Mouse (Mus musculus): ENCODE results near the gene Ltbp1. TPM values are rescaled to one million over a fixed set of nuclear protein-coding genes. Genes with fewer than 3 reads are reported as not detected.
A peak's percentile ranks its signal among the peaks of the same experiment; 100 is the strongest.

The Ltbp1 gene
- polyA plus RNA-seq, 1 experiment from 2014 or later = 8.5 TPM

DNA sequence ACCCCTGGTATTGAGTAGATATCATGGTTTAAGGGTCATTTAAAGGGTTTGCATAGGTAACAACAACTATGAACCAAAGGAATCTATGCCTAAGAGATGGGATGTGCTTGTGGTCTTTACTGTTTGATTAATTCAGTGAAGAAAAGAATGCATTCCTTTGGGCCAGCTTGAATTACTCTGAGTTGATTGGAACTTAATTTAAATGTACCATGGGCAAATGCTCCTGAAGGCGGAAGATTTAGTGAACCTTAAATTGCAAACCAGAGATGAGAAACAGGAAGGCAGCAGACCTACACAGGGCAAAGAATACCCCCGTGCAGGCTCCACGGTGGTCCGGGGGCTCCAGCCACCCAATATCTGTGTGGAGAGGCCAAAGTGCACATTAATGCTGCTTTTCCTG lies 7.8 kb downstream of the Ltbp1 start:
- no peaks in the 10 kb centered on the region for H3K27me3 ChIP-seq (replicated peaks; ENCODE audit: low read depth, poor library complexity, severe bottlenecking)
- H3K4me1 ChIP-seq = peaks cover 27% of the 10 kb centered on the region
- H3K9me3 ChIP-seq = no peaks in the 10 kb centered on the region
- peaks cover 2% of the 10 kb centered on the region; the same call in 1 of the 2 replicates for H3K36me3 ChIP-seq (replicated peaks)
- DNase-seq (ENCODE audit: low spot score) = no peak
- 83% methylated on average over 4 of the region's 4 CpGs for WGBS
- no peak overlapping the region for H3K4me3 ChIP-seq
- H3K27ac ChIP-seq (replicated peaks) = no peak overlapping the region

DNA sequence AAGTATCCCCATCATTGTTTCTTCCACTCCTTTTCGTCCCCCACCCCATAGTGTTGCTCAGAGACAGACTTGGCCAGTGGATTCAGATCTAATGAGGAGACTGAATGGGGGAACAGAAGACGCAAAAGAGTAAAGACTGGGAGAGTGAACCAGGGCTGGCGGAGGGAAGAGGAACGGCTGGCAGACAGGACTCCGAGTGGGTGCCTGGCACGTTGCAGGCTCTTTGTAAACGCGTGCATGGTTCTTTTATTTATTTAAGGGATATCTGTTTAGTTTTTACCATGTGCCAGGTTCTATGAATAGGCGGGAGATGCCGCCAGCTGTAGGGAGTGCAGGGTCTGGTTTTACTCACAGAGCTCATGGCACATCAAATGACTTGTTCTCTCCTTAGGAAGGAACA lies 8.5 kb downstream of the Ltbp1 start:
- DNase-seq (ENCODE audit: low spot score) = peak; percentile 27
- peaks cover 2% of the 10 kb centered on the region; the same call in 1 of the 2 replicates for H3K36me3 ChIP-seq (replicated peaks)
- no peaks in the 10 kb centered on the region for H3K9me3 ChIP-seq
- peaks cover 27% of the 10 kb centered on the region for H3K4me1 ChIP-seq
- H3K4me3 ChIP-seq = no peak overlapping the region
- 80% methylated on average over 10 of the region's 10 CpGs for WGBS
- H3K27ac ChIP-seq (replicated peaks) = peak overlapping the region; percentile 65; the same call in 1 of the 2 replicates
- H3K27me3 ChIP-seq (replicated peaks; ENCODE audit: low read depth, poor library complexity, severe bottlenecking) = no peaks in the 10 kb centered on the region

DNA sequence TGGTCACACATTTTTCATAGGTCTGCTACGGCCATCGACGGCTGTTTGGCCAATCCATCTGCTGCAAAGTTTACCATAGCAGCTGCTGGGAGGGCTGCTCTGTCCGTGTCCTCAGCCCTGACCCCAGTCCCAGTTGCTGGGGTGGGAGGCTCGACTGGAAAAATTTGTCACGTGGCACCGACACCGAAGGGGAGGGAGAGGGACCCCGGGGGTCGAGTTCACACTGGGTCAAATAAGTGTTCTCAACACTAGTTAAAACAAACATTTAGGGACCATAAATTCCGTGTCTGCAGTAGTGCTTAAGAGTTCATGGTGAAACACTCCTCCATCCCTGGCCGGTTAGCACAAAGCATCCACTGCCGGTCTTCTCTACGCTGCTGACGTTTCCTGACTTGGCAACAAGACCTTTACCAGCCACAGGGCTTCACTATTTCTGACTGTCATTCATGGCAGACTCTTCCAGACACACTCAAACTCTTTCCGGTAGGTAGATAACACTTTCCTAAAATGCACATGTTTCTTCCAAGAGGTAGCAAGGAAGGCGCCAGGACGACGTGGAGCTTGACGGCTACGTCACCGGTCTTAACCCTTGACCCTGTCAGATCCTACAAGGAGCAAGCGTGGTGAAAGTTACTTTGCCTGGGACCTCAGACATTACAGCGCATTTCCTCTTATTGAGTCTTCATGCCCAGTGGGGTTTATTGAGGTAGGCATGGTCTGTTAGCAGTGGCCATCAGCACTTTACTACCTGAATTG lies 9.4 kb downstream of the Ltbp1 start:
- H3K4me3 ChIP-seq = no peak overlapping the region
- peak overlapping the region; percentile 65 for H3K27ac ChIP-seq (replicated peaks)
- peaks cover 34% of the 10 kb centered on the region for H3K4me1 ChIP-seq
- DNase-seq (ENCODE audit: low spot score) = peak; percentile 26
- no peaks in the 10 kb centered on the region for H3K9me3 ChIP-seq
- peaks cover 2% of the 10 kb centered on the region; the same call in 1 of the 2 replicates for H3K36me3 ChIP-seq (replicated peaks)
- H3K27me3 ChIP-seq (replicated peaks; ENCODE audit: low read depth, poor library complexity, severe bottlenecking) = no peaks in the 10 kb centered on the region
- 69% methylated on average over 24 of the region's 24 CpGs for WGBS

DNA sequence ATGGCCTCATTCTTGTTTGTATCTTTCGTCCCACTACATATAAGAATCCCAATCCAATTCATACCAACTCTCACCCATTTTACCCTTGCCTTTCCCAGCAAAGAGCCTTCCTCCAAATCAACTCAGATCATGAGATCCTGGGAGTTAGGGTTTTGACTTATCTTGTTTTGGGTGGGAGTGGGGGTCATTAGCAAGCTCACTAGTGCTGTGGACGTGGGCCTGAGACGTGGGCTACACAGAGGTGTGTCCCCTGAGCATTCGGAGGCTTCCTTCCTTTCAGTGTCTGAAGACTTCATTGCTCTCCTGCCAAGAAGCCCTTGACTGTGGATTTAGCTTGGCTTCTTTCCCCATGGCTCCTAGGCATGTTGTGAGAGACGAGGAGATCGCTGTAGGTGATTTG lies 10.2 kb downstream of the Ltbp1 start:
- Histone ChIP-seq H3K36me3 (replicated peaks) (peaks cover 2% of the 10 kb centered on the region; the same call in 1 of the 2 replicates), H3K27me3 (replicated peaks; ENCODE audit: low read depth, poor library complexity, severe bottlenecking) (no peaks in the 10 kb centered on the region), H3K4me1 (peaks cover 41% of the 10 kb centered on the region), H3K27ac (replicated peaks) (no peak overlapping the region), H3K9me3 (no peaks in the 10 kb centered on the region), H3K4me3 (no peak overlapping the region)
- 90% methylated on average over 6 of the region's 6 CpGs for whole genome bisulfite sequencing
- DNase-seq (ENCODE audit: low spot score) = no peak

DNA sequence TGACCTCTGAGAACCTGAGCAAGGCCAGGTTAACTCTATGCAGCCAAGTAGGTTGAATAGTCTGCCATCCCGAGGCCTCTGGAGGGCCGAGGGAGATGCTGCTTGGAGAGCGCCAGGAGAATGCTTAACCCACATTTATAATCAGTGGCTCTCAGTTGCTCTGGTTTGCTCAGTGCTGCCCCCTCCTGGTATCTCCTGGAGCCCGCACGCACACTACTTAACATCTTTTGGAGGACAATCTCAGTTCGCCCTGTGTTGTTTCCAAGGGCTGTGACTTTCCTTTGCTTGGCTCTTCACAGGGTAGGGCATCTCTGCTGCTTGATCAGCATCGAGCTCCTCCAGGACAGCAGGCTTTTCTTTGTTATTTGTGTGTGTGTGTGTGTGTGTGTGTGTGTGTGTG lies 12.1 kb downstream of the Ltbp1 start:
- no peak overlapping the region for H3K4me3 ChIP-seq
- H3K27me3 ChIP-seq (replicated peaks; ENCODE audit: low read depth, poor library complexity, severe bottlenecking) = no peaks in the 10 kb centered on the region
- H3K4me1 ChIP-seq = peaks cover 44% of the 10 kb centered on the region
- H3K36me3 ChIP-seq (replicated peaks) = no peaks in the 10 kb centered on the region; the same call in 1 of the 2 replicates
- peak; percentile 60 for DNase-seq (ENCODE audit: low spot score)
- no peak overlapping the region for H3K27ac ChIP-seq (replicated peaks)
- no peaks in the 10 kb centered on the region for H3K9me3 ChIP-seq
- WGBS = 71% methylated on average over 7 of the region's 7 CpGs

DNA sequence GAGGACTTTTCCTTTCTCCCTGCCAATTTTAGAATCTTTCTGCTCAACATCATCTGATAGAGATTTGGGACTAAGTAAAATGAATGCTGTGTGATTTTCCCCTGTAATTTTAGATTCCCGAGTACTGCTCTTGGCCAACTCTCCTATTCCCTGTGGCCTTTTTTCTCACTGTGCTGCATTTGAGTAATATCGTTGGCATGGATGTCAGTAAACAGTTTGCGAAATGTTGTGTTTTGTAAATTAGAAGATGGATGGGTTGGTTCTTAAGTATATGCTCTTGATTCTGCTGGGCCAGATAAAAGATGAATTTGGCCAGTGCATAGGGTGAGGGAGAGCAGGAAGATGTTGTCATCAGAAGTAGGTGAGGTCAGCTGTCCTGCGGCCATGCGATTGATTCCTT lies 12.8 kb downstream of the Ltbp1 start:
- peaks cover 43% of the 10 kb centered on the region for H3K4me1 ChIP-seq
- no peak overlapping the region for H3K27ac ChIP-seq (replicated peaks)
- DNase-seq (ENCODE audit: low spot score) = no peak
- 94% methylated on average over 5 of the region's 5 CpGs for WGBS
- no peaks in the 10 kb centered on the region; the same call in 1 of the 2 replicates for H3K36me3 ChIP-seq (replicated peaks)
- H3K27me3 ChIP-seq (replicated peaks; ENCODE audit: low read depth, poor library complexity, severe bottlenecking) = no peaks in the 10 kb centered on the region
- no peaks in the 10 kb centered on the region for H3K9me3 ChIP-seq
- no peak overlapping the region for H3K4me3 ChIP-seq

DNA sequence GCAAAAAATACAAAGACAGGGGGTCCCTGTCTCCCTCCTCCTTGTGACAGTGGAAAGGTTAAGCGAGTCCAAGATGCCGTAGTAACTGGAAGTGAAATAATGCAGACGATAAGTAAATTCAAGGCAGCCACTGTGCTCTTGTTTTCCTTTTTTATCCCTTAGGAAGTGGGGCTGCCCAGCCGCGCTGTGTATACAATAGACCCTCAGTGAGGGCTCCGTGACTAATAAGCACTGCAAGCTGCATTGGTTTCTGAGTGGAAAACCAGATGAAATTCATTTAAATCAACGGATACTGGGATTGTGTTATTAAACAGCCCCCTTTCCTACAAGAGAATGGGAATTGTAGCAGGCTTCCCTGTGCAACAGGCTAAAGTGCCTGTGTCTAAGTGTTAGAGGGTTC lies 14.7 kb downstream of the Ltbp1 start:
- Histone ChIP-seq H3K9me3 (no peaks in the 10 kb centered on the region), H3K4me1 (peaks cover 25% of the 10 kb centered on the region), H3K27me3 (replicated peaks; ENCODE audit: low read depth, poor library complexity, severe bottlenecking) (no peaks in the 10 kb centered on the region), H3K27ac (replicated peaks) (peak overlapping the region; percentile 48), H3K4me3 (no peak overlapping the region), H3K36me3 (replicated peaks) (no peaks in the 10 kb centered on the region; the same call in 1 of the 2 replicates)
- 22% methylated on average over 7 of the region's 7 CpGs for WGBS
- peak; percentile 32 for DNase-seq (ENCODE audit: low spot score)

DNA sequence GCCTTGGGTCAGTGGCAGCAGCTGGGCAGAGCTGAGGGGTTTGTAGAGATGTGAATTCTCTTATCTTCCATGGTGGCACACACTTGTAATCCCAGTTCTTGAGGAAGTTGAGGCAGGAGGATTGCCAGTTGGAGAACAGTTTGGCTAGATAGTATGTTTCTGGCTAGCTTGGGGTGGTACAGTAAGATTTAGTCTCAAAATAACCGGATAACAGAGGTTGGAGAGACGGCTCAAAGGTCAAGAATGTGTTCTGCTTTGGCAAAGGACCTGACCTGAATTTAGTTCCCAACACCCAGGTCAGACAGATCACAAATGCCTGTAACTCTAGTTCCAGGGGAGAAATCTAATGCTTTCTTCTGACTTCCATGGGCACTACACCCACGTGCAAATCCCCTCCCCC lies 15.3 kb downstream of the Ltbp1 start:
- H3K36me3 ChIP-seq (replicated peaks) = no peaks in the 10 kb centered on the region
- no peak for DNase-seq (ENCODE audit: low spot score)
- H3K27ac ChIP-seq (replicated peaks) = peak overlapping the region; percentile 48
- no peak overlapping the region for H3K4me3 ChIP-seq
- no peaks in the 10 kb centered on the region for H3K9me3 ChIP-seq
- no peaks in the 10 kb centered on the region for H3K27me3 ChIP-seq (replicated peaks; ENCODE audit: low read depth, poor library complexity, severe bottlenecking)
- peaks cover 27% of the 10 kb centered on the region for H3K4me1 ChIP-seq
- 42% methylated on average over 3 of the region's 3 CpGs for WGBS

DNA sequence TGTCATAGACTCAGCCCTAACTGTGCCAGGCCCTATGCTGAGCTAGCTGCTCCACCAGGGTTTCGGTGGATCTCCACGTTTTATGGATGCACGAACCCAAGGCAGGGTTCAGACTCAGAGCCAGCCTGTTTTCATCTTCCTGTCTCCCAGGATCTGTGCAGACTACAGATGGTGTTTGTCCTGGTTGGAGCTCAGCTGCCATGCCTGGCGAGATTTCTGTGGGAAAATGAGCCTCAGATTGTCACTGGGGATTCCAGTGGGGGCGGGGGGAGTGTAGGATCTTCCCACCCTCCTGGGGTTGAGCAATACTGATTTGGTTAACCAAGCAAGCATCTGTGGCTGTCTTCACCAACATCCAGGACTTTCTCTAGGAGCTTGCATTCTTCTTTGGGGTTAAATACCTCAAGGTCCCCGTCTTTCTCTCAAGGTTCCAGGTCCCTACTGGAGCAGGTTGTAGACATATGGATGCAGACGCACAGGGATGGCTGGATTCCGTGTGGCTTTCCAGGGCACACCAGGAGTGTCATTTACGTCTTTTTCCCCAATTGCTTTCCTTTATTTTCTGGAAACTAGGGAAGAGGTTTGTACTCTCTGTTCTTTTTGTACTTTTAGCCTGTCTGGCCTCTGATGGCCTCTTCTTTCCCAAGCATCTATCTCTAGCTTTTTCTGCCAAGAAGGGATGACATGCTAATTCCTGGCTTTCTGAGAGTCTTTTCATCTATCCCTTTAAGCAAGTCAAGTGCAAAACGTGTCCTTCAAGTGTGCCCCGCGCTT lies 22.2 kb downstream of the Ltbp1 start:
- no peak overlapping the region for H3K4me3 ChIP-seq
- 84% methylated on average over 12 of the region's 12 CpGs for WGBS
- no peaks in the 10 kb centered on the region for H3K9me3 ChIP-seq
- H3K4me1 ChIP-seq = peaks cover 17% of the 10 kb centered on the region
- no peak overlapping the region for H3K27ac ChIP-seq (replicated peaks)
- H3K36me3 ChIP-seq (replicated peaks) = no peaks in the 10 kb centered on the region
- no peaks in the 10 kb centered on the region for H3K27me3 ChIP-seq (replicated peaks; ENCODE audit: low read depth, poor library complexity, severe bottlenecking)
- DNase-seq (ENCODE audit: low spot score) = no peak

DNA sequence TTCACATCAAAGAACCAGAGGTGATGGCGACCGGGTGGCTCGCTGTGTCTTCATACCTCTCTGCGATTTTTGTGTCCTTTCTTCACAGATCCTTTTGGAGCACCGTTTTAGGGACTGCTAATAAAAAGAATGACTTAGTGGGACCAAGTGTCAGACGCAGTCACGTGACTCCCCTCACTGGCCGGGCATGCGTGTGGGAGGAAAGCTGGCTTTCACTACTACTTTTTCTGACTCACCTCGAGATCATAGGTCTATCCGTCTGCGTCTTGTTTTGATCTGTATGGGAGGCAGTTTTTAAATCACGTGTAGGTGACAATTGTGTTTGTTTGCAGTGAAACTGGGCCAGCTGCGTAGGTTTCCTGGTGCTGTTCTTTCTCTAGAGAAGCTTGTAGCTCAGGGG lies 28.0 kb downstream of the Ltbp1 start:
- no peak for DNase-seq (ENCODE audit: low spot score)
- H3K27ac ChIP-seq (replicated peaks) = no peak overlapping the region
- peaks cover 9% of the 10 kb centered on the region for H3K4me1 ChIP-seq
- no peaks in the 10 kb centered on the region for H3K27me3 ChIP-seq (replicated peaks; ENCODE audit: low read depth, poor library complexity, severe bottlenecking)
- 91% methylated on average over 14 of the region's 14 CpGs for WGBS
- H3K9me3 ChIP-seq = no peaks in the 10 kb centered on the region
- no peaks in the 10 kb centered on the region for H3K36me3 ChIP-seq (replicated peaks)
- H3K4me3 ChIP-seq = no peak overlapping the region

DNA sequence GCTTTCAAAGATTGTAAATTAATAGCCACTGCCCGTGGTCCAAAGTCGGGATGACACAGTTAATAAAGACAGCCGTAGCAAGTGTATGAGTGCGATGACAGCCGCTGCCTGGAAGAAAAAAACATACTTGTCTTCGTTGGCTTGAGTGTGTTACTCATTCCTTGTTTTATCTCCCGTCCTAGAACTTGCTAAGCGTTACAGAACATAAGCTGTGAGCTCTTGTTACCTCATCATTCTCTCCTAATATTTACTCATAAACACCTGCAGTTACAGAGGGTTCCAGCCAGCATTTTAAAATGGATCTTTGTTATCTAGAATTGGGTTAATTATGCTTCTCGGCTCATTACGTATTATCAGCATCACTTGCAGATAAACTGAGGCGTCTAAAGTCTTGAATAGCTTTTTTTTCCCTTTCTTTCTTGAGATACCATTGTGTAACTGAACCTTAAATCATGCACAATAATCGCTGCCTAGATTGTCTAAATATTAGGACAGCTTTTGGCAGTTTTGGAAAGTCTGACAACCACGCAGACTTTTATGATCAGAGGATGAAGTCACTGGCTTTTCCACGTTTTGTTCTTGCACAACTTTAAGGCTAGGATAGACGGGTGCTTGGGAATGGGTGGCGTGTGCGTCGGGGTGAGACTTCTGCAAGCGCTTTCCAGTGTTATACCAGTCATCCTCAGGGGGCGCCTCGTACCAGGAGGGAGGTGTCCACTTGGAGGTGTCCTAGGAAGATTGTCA lies 28.7 kb downstream of the Ltbp1 start:
- Histone ChIP-seq H3K27me3 (replicated peaks; ENCODE audit: low read depth, poor library complexity, severe bottlenecking) (no peaks in the 10 kb centered on the region), H3K36me3 (replicated peaks) (no peaks in the 10 kb centered on the region), H3K9me3 (no peaks in the 10 kb centered on the region), H3K27ac (replicated peaks) (no peak overlapping the region), H3K4me1 (peaks cover 7% of the 10 kb centered on the region), H3K4me3 (no peak overlapping the region)
- WGBS = 93% methylated on average over 21 of the region's 21 CpGs
- DNase-seq (ENCODE audit: low spot score) = no peak

DNA sequence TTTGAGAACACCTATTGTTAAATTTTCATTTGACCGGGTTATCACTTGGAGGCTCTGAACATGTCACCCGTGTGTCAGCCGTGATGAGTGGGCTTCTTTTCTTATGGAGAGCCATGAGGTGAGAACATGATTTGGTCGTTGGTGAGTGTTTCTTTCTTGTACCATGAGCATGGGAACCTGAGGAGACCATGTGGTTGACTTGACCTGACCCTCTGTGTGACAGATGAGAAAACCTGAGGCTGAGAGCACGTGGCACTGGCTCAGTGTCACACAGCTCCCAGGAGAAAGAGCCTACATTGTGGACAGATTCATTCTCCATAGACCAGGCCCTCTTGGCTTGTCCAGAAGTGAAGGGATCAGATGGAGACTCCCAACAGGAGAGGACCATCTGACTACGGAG lies 31.5 kb downstream of the Ltbp1 start:
- no peaks in the 10 kb centered on the region for H3K27me3 ChIP-seq (replicated peaks; ENCODE audit: low read depth, poor library complexity, severe bottlenecking)
- H3K4me1 ChIP-seq = peaks cover 9% of the 10 kb centered on the region
- no peaks in the 10 kb centered on the region for H3K36me3 ChIP-seq (replicated peaks)
- 85% methylated on average over 6 of the region's 6 CpGs for WGBS
- no peaks in the 10 kb centered on the region for H3K9me3 ChIP-seq
- no peak for DNase-seq (ENCODE audit: low spot score)
- H3K27ac ChIP-seq (replicated peaks) = no peak overlapping the region
- H3K4me3 ChIP-seq = no peak overlapping the region
